Mouse (Mus musculus) induced T-regulatory cell, adult 2 months (primary cell): ENCODE measurements around the gene Vmn1r17.
"Not testable (repeated sequence)": the region's sequence is repeated elsewhere in the genome, so short reads cannot be mapped to it uniquely, and the experiment has no call there.

Experiments used
- DNase-seq: peaks from one replicate; pipeline ENCODE4 v3.0.0-alpha.2; 2012; ENCODE audit warnings: low read depth

The Vmn1r17 gene

DNA sequence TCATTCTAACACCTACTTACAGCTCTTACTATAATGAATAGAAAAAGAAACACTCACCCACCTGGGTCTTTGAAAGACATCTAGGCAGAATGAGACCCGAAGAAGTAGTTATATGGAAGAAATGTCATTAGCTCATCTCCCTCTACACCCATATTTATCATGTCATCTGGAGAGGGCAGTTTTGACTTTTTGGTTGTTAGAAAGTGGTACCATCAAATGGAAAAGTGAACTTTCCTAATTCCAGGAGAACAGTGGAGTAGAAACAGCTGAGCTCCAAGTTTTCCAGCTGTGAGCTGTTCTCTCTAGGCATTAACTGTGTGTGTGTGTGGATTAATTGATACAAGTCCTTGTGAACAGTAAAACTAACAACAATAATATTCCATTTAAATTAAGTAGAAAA, at the start of gene Vmn1r17:
TSS of gene Vmn1r17 (minus strand) at position 101 of the 400 bp plus-strand sequence.
- no peak for DNase-seq

DNA sequence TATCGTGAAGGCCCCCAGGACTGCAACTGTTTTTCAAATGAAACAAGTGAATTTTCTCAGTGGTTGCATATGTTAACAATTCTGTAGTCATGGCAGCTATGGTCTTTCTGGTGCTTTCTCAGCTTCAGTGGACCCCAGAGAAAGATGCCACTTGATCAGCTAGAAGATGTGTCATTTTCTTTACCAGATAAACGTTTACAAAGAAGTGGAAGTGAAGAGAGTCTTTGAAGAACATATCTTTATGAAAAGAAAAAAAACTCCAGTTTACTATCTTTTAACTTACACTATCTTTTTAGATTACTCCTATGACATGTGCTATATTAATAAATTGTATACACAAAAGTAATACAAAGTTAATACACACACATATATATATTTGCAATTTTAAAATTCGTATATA, 40.0 kb upstream of the Vmn1r17 start, which contains the start of gene Vmn1r19:
TSS of gene Vmn1r19 (plus strand) at position 301 of the 400 bp plus-strand sequence.
- not testable (repeated sequence) for DNase-seq

DNA sequence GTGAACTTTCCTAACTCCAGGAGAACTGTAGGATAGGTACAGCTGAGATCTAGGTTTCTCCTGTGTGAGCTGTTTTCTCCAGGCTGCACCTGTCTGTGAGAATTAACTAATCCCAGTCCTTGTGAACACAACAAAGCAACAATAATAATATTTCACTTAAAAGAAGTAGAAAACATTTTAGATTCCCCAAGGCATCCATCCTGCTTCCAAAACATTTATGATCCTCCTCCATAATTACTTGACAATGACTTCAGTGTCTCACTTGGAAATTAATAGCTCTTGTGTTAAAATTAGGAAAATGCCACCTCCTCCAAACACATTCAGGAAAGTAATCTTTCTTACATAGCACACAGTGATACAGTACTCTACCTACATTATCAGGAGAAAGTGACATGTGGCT, 32.2 kb upstream of the Vmn1r17 start, which contains the start of gene Vmn1r18:
TSS of gene Vmn1r18 (minus strand) at position 101 of the 400 bp plus-strand sequence.
- no peak for DNase-seq

DNA sequence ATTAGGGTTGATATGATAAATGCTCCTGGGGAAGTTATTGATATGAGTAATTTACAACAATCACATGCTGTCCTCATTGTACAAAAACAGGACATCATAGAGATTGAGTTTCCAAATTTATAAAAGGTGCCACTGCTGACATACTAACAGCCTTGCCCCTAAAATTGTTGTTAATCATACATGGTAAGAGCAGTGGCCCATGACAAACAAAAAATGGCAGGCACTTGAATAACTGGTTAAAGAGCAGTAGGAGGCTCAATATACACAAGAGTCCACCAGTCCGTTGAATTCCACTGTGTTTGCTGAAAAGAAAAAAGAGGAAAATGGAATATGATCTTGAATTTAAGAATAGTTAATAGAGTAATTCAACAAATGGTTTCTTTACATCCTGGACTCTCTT, 4.0 kb upstream of the Vmn1r17 start:
- DNase-seq: no peak

DNA sequence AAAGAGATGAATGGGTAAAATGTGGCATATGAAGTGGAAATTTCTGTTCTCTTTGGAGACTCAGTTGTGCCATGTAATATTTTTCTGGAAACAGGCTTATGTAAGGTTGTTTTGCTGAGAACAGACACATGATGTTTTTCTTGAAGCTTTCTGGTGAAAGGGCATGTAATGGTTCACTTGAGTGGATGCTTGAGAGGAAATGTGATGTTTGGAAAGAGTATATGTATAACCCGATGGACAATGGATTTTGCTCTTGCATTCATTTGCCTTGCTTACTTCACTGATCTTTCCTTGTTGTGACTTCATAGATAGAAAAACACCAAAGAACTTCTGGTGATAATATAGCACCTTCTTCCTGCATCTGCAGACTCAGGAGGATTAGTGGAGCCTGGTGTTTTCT, 2.3 kb upstream of the Vmn1r17 start:
- not testable (repeated sequence) for DNase-seq

DNA sequence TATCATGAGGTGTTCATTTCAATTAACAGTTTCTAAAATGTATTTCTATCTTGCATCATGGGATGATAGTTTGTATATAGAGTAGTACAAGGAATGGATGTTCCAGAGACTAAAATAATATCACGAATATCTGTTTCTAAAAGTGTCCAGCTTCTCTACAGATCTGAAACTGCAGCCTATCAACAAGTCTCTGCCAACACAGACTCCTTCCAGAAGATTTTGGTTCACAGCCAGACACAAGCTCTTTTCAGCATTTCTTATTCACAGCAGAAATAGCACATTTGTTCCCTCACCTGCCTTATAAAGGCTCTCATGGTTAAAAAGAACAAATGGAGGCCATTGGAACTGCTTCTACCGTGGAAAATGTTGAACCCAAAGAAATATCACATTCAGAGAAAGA, 6.7 kb downstream of the Vmn1r17 start:
- DNase-seq: no peak

DNA sequence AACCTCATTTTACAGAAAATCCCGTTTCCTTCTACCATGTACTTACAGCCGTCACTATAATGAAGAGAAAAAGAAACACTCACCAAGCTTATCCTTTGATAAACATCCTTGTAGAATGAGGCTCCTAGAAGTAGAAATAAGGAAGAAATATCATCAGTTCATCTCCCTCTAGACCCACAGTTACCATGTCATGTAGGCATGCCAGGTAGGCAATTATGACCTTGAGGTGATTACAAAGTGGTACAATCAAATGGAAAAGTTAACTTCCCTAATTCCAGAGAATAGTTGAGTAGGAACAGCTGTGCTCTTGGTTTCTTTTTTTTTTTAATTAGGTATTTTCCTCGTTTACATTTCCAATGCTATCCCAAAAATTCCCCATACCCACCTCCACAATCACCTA, 34.1 kb downstream of the Vmn1r17 start, which contains the start of gene Vmn1r16:
TSS of gene Vmn1r16 (minus strand) at position 101 of the 400 bp plus-strand sequence.
- no peak for DNase-seq

DNA sequence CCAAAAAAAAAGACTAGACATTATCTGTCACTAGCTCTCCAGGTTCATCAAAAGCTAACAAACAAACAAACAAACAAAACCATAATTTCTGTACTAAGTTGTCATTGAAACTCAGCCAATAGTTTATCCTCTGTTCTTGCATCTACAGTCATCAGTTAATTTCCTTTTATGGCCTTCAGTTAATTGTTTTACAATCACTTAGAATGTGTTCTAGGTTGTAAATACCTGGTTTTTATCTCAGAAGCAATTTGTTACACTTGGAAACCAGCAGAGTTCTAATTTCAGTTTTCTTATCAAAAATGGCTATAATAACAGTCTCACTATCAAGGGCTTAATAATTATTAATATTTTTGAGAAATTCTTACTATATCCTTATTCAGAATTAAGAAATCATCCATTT, 37.4 kb downstream of the Vmn1r17 start:
- no peak for DNase-seq
